Mouse (Mus musculus): ENCODE measurements at regions not wholly inside any gene's neighbourhood (a gene's known extent, or its start where the extent isn't known, plus 50 kb on each side); places are given as distances from the start of the nearest gene placed in this dataset.

- peak; percentile 55; the same call in 1 of the 2 replicates for TF ChIP-seq CTCF (IDR thresholded peaks at IDR 0.05; ENCODE audit: borderline replicate concordance, insufficient read depth, low read depth, low read length)
- TF ChIP-seq POLR2A (IDR thresholded peaks at IDR 0.05; ENCODE audit: borderline replicate concordance, insufficient read depth, low read length) = no peak
Observed at GRCm38 (mm10) chr15:11753216-11753615, 153.9 kb downstream of the Npr3 start.

Data from cerebellum, adult 2 months (tissue).